Comparison of ENCODE assay signal across 12 mouse cellular contexts in genomic region chr15:27963506-27963905, GRCm38 (mm10).
"Had no signal": no experiment of that assay in that cellular context is flagged by ENCODE, and none has a peak within 500 bp of the region (broad histone marks: within the 10 kb centered on the region; RNA-seq: fewer than 3 reads in every experiment).

No protein-coding gene starts in this region.

- H3K27me3 ChIP-seq: liver, embryonic 13.5 days had no signal

- DNase-seq: layer of hippocampus, postnatal 36 days; liver, embryonic 13.5 days; lung, adult 2 months; lung, postnatal 14 days; lung, postnatal 4 days; midbrain, embryonic 14.5 days; thymus, adult 18-20 months; thymus, postnatal 36 days had no signal

- H3K4me3 ChIP-seq: layer of hippocampus, adult 2 months; left cerebral cortex, adult 2 months; liver, embryonic 13.5 days had no signal

- H3K27ac ChIP-seq: kidney, postnatal 0 days; layer of hippocampus, adult 2 months; left cerebral cortex, adult 2 months; liver, embryonic 13.5 days had no signal

- H3K4me2 ChIP-seq: liver, embryonic 13.5 days; midbrain, embryonic 11.5 days had no signal

- H3K9me3 ChIP-seq: liver, embryonic 13.5 days had no signal

- H3K36me3 ChIP-seq: liver, embryonic 13.5 days had no signal

- H3K9ac ChIP-seq: liver, embryonic 13.5 days had no signal
